ENCODE assay signal across 9 mouse cellular contexts in the genomic region with DNA sequence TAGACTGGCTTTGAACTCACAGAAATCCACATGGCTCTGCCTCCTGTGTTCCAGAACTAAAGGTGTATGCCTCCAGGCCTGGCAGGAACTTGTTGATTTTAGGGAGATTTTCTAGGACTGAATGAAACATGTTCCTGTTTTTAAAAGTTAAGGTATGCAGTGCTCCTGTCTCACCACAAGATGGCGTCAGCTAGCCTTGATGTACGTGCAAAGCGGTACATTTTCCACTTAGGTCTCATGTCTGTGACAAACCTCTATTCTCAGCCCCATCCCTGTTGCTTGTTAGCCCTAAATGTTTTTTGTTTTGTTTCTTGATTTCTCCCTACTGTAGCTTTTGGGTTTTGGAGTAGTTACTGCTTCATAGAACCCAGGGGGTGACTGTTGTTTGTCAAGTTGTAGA. TPM values are rescaled to one million over a fixed set of nuclear protein-coding genes. Genes with fewer than 3 reads are reported as not detected.
DNase-seq lines count a peak whose midpoint lies in the region; ATAC-seq and TF ChIP-seq lines count a peak whose summit lies in the region.
"Had no signal": no experiment of that assay in that cellular context is flagged by ENCODE, and none has a peak within 500 bp of the region (broad histone marks: within the 10 kb centered on the region; RNA-seq: fewer than 3 reads in every experiment).

No protein-coding gene starts in this region.

- H3K36me3 ChIP-seq in forebrain, postnatal 0 days (ENCODE audit: insufficient read depth) = peaks cover 26% of the 10 kb centered on the region
- peaks cover 4% of the 10 kb centered on the region; the same call in 1 of the 2 replicates for H3K36me3 ChIP-seq in forebrain, embryonic 11.5 days (ENCODE audit: control insufficient read depth, insufficient read depth, low read length)
- 0 out of 2 replicates have a peak, but pooled peaks cover 4% of the 10 kb centered on the region for H3K36me3 ChIP-seq in lung, postnatal 0 days (ENCODE audit: insufficient read depth, low read length)

- no peak for TF ChIP-seq EP300 in lung, postnatal 0 days (IDR thresholded peaks at IDR 0.05)

- no peaks in the 10 kb centered on the region for H3K4me1 ChIP-seq in forebrain, postnatal 0 days (ENCODE audit: insufficient read depth)
- no peaks in the 10 kb centered on the region for H3K4me1 ChIP-seq in forebrain, embryonic 11.5 days (replicated peaks; ENCODE audit: control insufficient read depth, insufficient read depth, low read length)
- no peaks in the 10 kb centered on the region for H3K4me1 ChIP-seq in lung, postnatal 0 days (ENCODE audit: insufficient read depth, low read depth, low read length)
- H3K4me1 ChIP-seq: hindbrain, embryonic 15.5 days had no signal

- no peaks in the 10 kb centered on the region for H3K27me3 ChIP-seq in forebrain, postnatal 0 days (ENCODE audit: insufficient read depth, low read length)
- no peaks in the 10 kb centered on the region for H3K27me3 ChIP-seq in forebrain, embryonic 11.5 days (ENCODE audit: control insufficient read depth, insufficient read depth, low read length)
- no peaks in the 10 kb centered on the region for H3K27me3 ChIP-seq in lung, postnatal 0 days (replicated peaks; ENCODE audit: insufficient read depth, low read length)
- H3K27me3 ChIP-seq: hindbrain, embryonic 15.5 days had no signal

- H3K4me3 ChIP-seq in forebrain, postnatal 0 days (ENCODE audit: low read depth, low read length) = no peak overlapping the region
- no peak overlapping the region for H3K4me3 ChIP-seq in forebrain, embryonic 11.5 days (ENCODE audit: low read depth, low read length)
- H3K4me3 ChIP-seq in lung, postnatal 0 days (ENCODE audit: low read depth, low read length) = no peak overlapping the region
- H3K4me3 ChIP-seq: hindbrain, embryonic 15.5 days had no signal

- no peak overlapping the region for H3K4me2 ChIP-seq in forebrain, postnatal 0 days (ENCODE audit: low read depth)
- no peak overlapping the region for H3K4me2 ChIP-seq in forebrain, embryonic 11.5 days (ENCODE audit: low read depth, low read length, severe bottlenecking)
- no peak overlapping the region for H3K4me2 ChIP-seq in lung, postnatal 0 days (replicated peaks; ENCODE audit: low read depth, low read length)
- H3K4me2 ChIP-seq: hindbrain, embryonic 15.5 days had no signal

- WGBS in forebrain, postnatal 0 days = 12% methylated on average over 3 of the region's 3 CpGs
- WGBS in forebrain, embryonic 11.5 days = 16% methylated on average over 3 of the region's 3 CpGs
- 3% methylated on average over 3 of the region's 3 CpGs for WGBS in lung, postnatal 0 days

- DNase-seq in forebrain, postnatal 0 days = peak; percentile 70
- no peak for DNase-seq in forebrain, embryonic 11.5 days (ENCODE audit: low spot score)
- peak; percentile 23 for DNase-seq in ovary, postnatal 14 days (ENCODE audit: low spot score)
- DNase-seq in ovary, postnatal 36 days (ENCODE audit: low spot score) = no peak
- peak; percentile 24 for DNase-seq in cerebellum, adult 9-11 months
- DNase-seq in heart, postnatal 4 days = peak; percentile 54
- peak; percentile 85 for DNase-seq in lung, postnatal 0 days (ENCODE audit: low spot score)
- peak; percentile 40 for DNase-seq in thymus, postnatal 4 days

- no peak for ATAC-seq in forebrain, postnatal 0 days
- no peak for ATAC-seq in forebrain, embryonic 11.5 days (replicated peaks; ENCODE audit: low FRiP score)
- peak; percentile 38; the same call in 1 of the 2 replicates for ATAC-seq in lung, postnatal 0 days

- no peak overlapping the region for H3K27ac ChIP-seq in forebrain, postnatal 0 days (ENCODE audit: low read depth, low read length)
- H3K27ac ChIP-seq in forebrain, embryonic 11.5 days (ENCODE audit: low read depth, low read length) = no peak overlapping the region
- H3K27ac ChIP-seq in lung, postnatal 0 days (ENCODE audit: low read length) = no peak overlapping the region
- H3K27ac ChIP-seq: hindbrain, embryonic 15.5 days had no signal

- no peaks in the 10 kb centered on the region for H3K9me3 ChIP-seq in forebrain, postnatal 0 days (ENCODE audit: low read length)
- H3K9me3 ChIP-seq in forebrain, embryonic 11.5 days (ENCODE audit: control insufficient read depth, low read length) = no peaks in the 10 kb centered on the region
- no peaks in the 10 kb centered on the region for H3K9me3 ChIP-seq in lung, postnatal 0 days (ENCODE audit: low read length)
- H3K9me3 ChIP-seq: hindbrain, embryonic 15.5 days had no signal

- peak; percentile 90 for TF ChIP-seq CTCF in forebrain, postnatal 0 days (IDR thresholded peaks at IDR 0.05; ENCODE audit: low read depth)
- peak; percentile 95 for TF ChIP-seq CTCF in lung, postnatal 0 days (IDR thresholded peaks at IDR 0.05)

- H3K9ac ChIP-seq in forebrain, postnatal 0 days = no peak overlapping the region
- no peak overlapping the region for H3K9ac ChIP-seq in forebrain, embryonic 11.5 days (ENCODE audit: low read length)
- H3K9ac ChIP-seq in lung, postnatal 0 days (replicated peaks; ENCODE audit: low read depth) = no peak overlapping the region
- H3K9ac ChIP-seq: hindbrain, embryonic 15.5 days had no signal

RNA-seq across cellular contexts. Expression of a gene that starts 19.1 kb away (rescaled TPM):
- 29.7 and 37.0 TPM in 2 replicates for total RNA-seq in forebrain, postnatal 0 days (2014; rRNA removed)
- 30.2 and 34.9 TPM in 2 replicates for polyA plus RNA-seq in forebrain, postnatal 0 days (2015; fragmentation: Nextera tagmentation; extraction: Ambion mirVana)
- polyA plus RNA-seq in forebrain, embryonic 11.5 days (2014; fragmentation: Nextera tagmentation; extraction: Ambion mirVana) = 51.1 and 59.3 TPM in 2 replicates
- 10 to 100 TPM; 33.1 to 35.6 TPM for total RNA-seq in heart, postnatal 4 days (2021)
- polyA plus RNA-seq in lung, postnatal 0 days (2015; fragmentation: Nextera tagmentation; extraction: Ambion mirVana) = 27.3 and 28.1 TPM in 2 replicates

RNA-seq across cellular contexts. Expression of a gene that starts 30.4 kb away (rescaled TPM):
- 25.9 and 29.7 TPM in 2 replicates for total RNA-seq in forebrain, postnatal 0 days (2014; rRNA removed)
- 43.6 and 56.0 TPM in 2 replicates for polyA plus RNA-seq in forebrain, postnatal 0 days (2015; fragmentation: Nextera tagmentation; extraction: Ambion mirVana)
- 81.5 and 88.7 TPM in 2 replicates for polyA plus RNA-seq in forebrain, embryonic 11.5 days (2014; fragmentation: Nextera tagmentation; extraction: Ambion mirVana)
- 10 to 100 TPM; 31.7 to 37.0 TPM for total RNA-seq in heart, postnatal 4 days (2021)
- 26.4 and 27.5 TPM in 2 replicates for polyA plus RNA-seq in lung, postnatal 0 days (2015; fragmentation: Nextera tagmentation; extraction: Ambion mirVana)

RNA-seq across cellular contexts. Expression of a gene that starts 52.3 kb away (rescaled TPM):
- 8.7 and 10.3 TPM in 2 replicates for total RNA-seq in forebrain, postnatal 0 days (2014; rRNA removed)
- polyA plus RNA-seq in forebrain, postnatal 0 days (2015; fragmentation: Nextera tagmentation; extraction: Ambion mirVana) = 13.2 and 13.6 TPM in 2 replicates
- polyA plus RNA-seq in forebrain, embryonic 11.5 days (2014; fragmentation: Nextera tagmentation; extraction: Ambion mirVana) = 6.9 and 8.0 TPM in 2 replicates
- total RNA-seq in heart, postnatal 4 days (2021) = 10 to 100 TPM; 15.8 to 18.4 TPM
- polyA plus RNA-seq in lung, postnatal 0 days (2015; fragmentation: Nextera tagmentation; extraction: Ambion mirVana) = 8.1 and 8.2 TPM in 2 replicates

Comparison
In these comparisons a context has a peak if more than half of its experiments do, and no peak if none do; other contexts are left out.
1. DNase-seq: peak in forebrain, postnatal 0 days (single experiment), ovary, postnatal 14 days (single experiment), cerebellum, adult 9-11 months (single experiment), heart, postnatal 4 days (single experiment), lung, postnatal 0 days (single experiment) and thymus, postnatal 4 days (single experiment); none in forebrain, embryonic 11.5 days (single experiment) and ovary, postnatal 36 days (single experiment).